Comparison of ENCODE assay signal across 15 mouse cellular contexts in the genomic region with DNA sequence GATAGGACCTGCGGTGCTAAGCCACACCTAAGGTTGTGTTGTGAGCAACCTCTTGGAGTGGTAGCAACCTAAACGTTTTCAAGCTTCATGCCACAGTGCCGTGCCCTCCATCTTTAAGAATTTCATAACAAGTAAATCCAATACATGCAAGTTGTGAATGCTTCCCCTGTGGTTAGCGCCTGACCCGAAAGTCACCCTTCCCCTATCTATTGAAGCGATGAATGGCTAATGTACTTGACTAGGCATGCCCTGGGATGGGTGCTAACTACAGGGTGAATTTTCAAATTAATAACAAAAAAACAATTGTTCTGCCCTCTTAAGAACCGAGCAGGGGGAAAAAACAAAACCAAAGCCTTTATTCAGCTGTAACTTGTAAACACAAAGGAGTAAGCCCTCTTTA. TPM values are rescaled to one million over a fixed set of nuclear protein-coding genes. Genes with fewer than 3 reads are reported as not detected.
"Had no signal": no experiment of that assay in that cellular context is flagged by ENCODE, and none has a peak within 500 bp of the region (broad histone marks: within the 10 kb centered on the region; RNA-seq: fewer than 3 reads in every experiment).

No protein-coding gene starts in this region.

- H3K36me3 ChIP-seq: liver, embryonic 12.5 days; midbrain, embryonic 12.5 days; neural tube, embryonic 12.5 days; stomach, embryonic 15.5 days had no signal

- DNase-seq: lung, embryonic 14.5 days; lung, postnatal 10 days; lung, postnatal 4 days; midbrain, embryonic 14.5 days; thymus, adult 2 months; thymus, postnatal 25 days; thymus, postnatal 4 days had no signal

- ATAC-seq: liver, embryonic 12.5 days had no signal

- H3K4me2 ChIP-seq: liver, embryonic 12.5 days; lung, embryonic 14.5 days; midbrain, embryonic 12.5 days; neural tube, embryonic 12.5 days; stomach, embryonic 15.5 days had no signal

- H3K9ac ChIP-seq: liver, embryonic 12.5 days; liver, embryonic 14.5 days; lung, embryonic 14.5 days; midbrain, embryonic 12.5 days; neural tube, embryonic 12.5 days; stomach, embryonic 15.5 days had no signal

- H3K9me3 ChIP-seq: liver, embryonic 12.5 days; midbrain, embryonic 12.5 days; neural tube, embryonic 12.5 days; stomach, embryonic 15.5 days had no signal

- H3K4me1 ChIP-seq: liver, embryonic 12.5 days had no signal

- H3K4me3 ChIP-seq: liver, embryonic 12.5 days; midbrain, embryonic 12.5 days; neural tube, embryonic 12.5 days; stomach, embryonic 15.5 days had no signal

- H3K27ac ChIP-seq: liver, embryonic 12.5 days; liver, embryonic 14.5 days; midbrain, embryonic 12.5 days; neural tube, embryonic 12.5 days; stomach, embryonic 15.5 days had no signal

- H3K27me3 ChIP-seq: liver, embryonic 12.5 days; neural tube, embryonic 12.5 days; stomach, embryonic 15.5 days had no signal

RNA-seq across cellular contexts. Expression of a gene that starts 39.7 kb away (rescaled TPM):
- total RNA-seq: megakaryocyte, adult 5-6 weeks; monocyte, adult 5-6 weeks; neutrophil, adult 5-6 weeks had no signal
